Mouse (Mus musculus) ES-E14 (cell line): ENCODE results near the gene Hectd1.

Experiments used
- CHD2 ChIP-seq: IDR thresholded peaks from 2 replicates; pipeline ENCODE4 v1.6.1; 2014; ENCODE audit warnings: mild to moderate bottlenecking, low read depth, low read length, inconsistent platforms
- HCFC1 ChIP-seq: IDR thresholded peaks from 2 replicates; pipeline ENCODE4 v1.6.1; 2012; ENCODE audit warnings: low read length, inconsistent platforms, borderline replicate concordance; ENCODE audit not compliant: insufficient read depth
- MAFK ChIP-seq: IDR thresholded peaks from 2 replicates; pipeline ENCODE4 v1.6.1; 2014; ENCODE audit warnings: mild to moderate bottlenecking, low read depth, low read length, inconsistent platforms; ENCODE audit not compliant: insufficient read depth
- ZC3H11A ChIP-seq: IDR thresholded peaks from 2 replicates; pipeline ENCODE4 v1.6.1; 2012; ENCODE audit warnings: low read depth, mild to moderate bottlenecking, inconsistent platforms, low read length, borderline replicate concordance
- ZNF384 ChIP-seq: IDR thresholded peaks from 2 replicates; pipeline ENCODE4 v1.6.1; 2012; ENCODE audit warnings: low read depth, low read length, inconsistent platforms

DNA sequence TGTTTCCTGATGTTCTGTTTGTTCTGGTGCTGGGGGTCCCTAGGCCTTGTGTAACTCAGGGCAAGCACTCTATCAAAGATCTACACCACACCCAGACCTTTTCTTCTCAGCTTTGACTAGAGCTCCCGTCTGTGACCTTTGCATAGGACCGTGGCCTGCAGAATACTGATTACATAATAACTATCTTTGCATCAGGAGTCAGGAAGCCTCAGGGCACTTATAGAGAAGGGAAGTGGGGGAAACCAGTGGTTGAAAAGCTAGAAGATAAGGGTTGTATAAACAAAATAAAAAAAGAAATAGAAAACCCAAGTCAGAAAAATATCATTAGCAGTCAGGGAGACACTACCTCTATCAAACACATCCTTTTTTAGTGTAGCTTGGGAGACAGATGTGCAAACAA lies 20.6 kb upstream of the Hectd1 start:
- TF ChIP-seq HCFC1 (no peak), ZC3H11A (no peak), ZNF384 (no peak), MAFK (no peak), CHD2 (no peak)
